Mouse (Mus musculus) testis, adult 10 weeks (tissue): ENCODE results near the gene Lgr5. TPM values are rescaled to one million over a fixed set of nuclear protein-coding genes. Genes with fewer than 3 reads are reported as not detected.

Source experiments
- polyA plus RNA-seq: library from polyadenylated mRNA; stranded (reverse); fragments of 350-450 nt; fragmentation: Illumina TruSeq; extraction: RNeasy Lipid Tissue Mini Kit (QIAGEN cat#74804); gene quantifications from one replicate; pipeline ENCODE4 v1.2.3, GENCODE M21; 2014; ENCODE audit warnings: low read depth, low replicate concordance

Lgr5 gene
- 0.11 TPM for polyA plus RNA-seq

DNA sequence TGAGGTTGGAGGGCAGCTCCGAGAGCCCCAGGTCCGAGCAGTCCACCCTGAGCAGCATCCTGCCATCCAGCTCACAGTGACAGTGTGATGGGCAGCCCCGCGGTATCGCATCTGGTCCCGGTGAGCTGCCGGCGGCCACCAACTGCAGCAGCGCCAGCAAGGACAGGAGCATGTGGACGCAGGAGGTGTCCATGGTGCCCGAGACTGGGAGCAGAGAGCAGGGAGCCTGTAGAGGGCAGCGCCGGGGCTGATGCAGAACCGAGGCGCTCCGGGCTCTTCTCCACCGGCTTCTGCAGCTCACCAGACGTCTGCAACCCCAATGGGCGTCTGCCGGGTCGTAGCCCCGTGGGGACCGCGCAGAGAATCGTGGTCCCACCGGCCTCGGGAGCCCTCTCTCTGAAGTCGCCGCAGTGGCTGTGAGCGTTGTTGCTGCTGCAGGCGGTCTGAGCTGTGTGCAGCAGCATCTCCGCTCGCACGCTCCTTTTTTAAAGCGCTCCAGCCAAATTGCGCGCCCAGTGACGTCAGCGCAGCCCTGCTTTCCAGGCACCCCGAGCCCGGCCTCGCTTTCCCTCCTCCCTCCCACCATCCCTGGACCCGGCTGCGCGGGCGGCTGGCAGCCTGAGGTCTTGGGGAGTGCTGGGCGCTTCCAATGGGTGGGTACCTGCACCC is at the start of gene Lgr5:
Gene Lgr5 (minus strand): TSS at position 480 of the 669 bp plus-strand sequence.

DNA sequence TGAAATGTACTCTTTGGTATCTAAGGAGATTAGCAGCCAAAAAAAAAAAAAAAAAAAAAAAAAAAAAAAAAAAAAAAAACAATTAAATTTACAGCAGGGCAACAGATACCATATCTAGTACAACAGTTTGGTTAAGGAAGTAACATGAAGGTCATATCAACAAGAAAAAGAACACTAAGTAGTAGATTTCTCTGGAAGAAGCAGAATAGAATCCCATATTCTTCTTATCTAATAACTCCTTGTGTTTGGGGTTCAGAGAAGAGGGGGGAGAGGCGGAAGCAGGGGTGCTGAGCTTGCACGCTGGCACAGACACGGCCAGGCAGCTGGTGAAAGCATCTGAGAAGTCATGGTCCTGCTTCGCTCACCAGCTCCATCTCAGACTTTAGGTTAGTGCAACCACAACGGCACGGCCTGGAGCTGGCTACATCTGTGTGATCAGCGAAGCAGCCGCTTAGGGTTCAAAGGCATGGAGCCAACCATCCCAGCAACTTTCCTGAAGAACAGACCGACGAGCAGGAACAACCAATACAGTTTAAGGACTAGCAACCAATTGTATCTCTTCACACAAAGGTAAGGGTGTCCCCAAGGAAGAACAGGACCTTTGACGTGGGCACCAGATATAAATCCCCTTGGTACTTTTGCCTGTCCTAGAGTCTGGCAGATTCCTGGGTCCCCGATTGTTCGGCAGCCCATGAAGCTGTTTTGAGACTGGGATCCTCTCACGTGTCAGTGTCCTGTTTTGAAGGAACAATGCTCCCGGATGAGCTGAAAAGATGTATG is 17.7 kb downstream of the Lgr5 start, which contains the start of gene A930009A15Rik:
Gene A930009A15Rik (plus strand): TSS at position 275 of the 780 bp plus-strand sequence.

Other genes starting within 250 kb of the Lgr5 start
- gene Tmem19, start 225.3 kb downstream of the Lgr5 start, polyA plus RNA-seq, result 10.7 TPM
- 5.2 TPM for gene Thap2, start 203.3 kb downstream of the Lgr5 start, polyA plus RNA-seq
- gene Zfc3h1, start 202.8 kb downstream of the Lgr5 start, polyA plus RNA-seq, result 136 TPM
- gene A930009A15Rik, start 17.8 kb downstream of the Lgr5 start, polyA plus RNA-seq, result not detected
- 12.1 TPM for gene Tspan8, start 229.1 kb upstream of the Lgr5 start, polyA plus RNA-seq